Mouse (Mus musculus) lung, embryonic 14.5 days (tissue): ENCODE data around the gene Hfe2. TPM values are rescaled to one million over a fixed set of nuclear protein-coding genes. Genes with fewer than 3 reads are reported as not detected.

Source experiments
- ATAC-seq: fragments of 200-750 bp; cut with Nextera tagmentation; 2 replicates; pipeline ENCODE4 v1.8.0; 2017; ENCODE audit warnings: mild to moderate bottlenecking, moderate TSS enrichment, moderate library complexity; ENCODE audit not compliant: insufficient read depth
- DNase-seq: peaks from one replicate; pipeline ENCODE4 v3.0.0-alpha.2; 2015
- H3K27ac ChIP-seq: fragments of 300-500 bp; sonication (generic); 2 replicates; pipeline ENCODE4 v1.5.1; 2014; ENCODE audit warnings: low read depth, mild to moderate bottlenecking, moderate library complexity
- H3K27me3 ChIP-seq: fragments of 300-500 bp; sonication (generic); 2 replicates; pipeline ENCODE4 v1.6.1; 2014; ENCODE audit warnings: low read length, control low read depth; ENCODE audit not compliant: insufficient read depth
- H3K36me3 ChIP-seq: fragments of 300-500 bp; sonication (generic); 2 replicates; pipeline ENCODE4 v1.6.1; 2014; ENCODE audit warnings: control low read depth; ENCODE audit not compliant: insufficient read depth
- H3K4me1 ChIP-seq: fragments of 300-500 bp; sonication (generic); 2 replicates; pipeline ENCODE4 v1.6.1; 2014; ENCODE audit warnings: antibody characterized with exemption, control low read depth; ENCODE audit not compliant: insufficient read depth
- H3K4me2 ChIP-seq: fragments of 300-500 bp; sonication (generic); 2 replicates; pipeline ENCODE4 v1.6.1; 2014; ENCODE audit warnings: mild to moderate bottlenecking
- H3K4me3 ChIP-seq: fragments of 300-500 bp; sonication (generic); 2 replicates; pipeline ENCODE4 v1.5.1; 2014; ENCODE audit warnings: low read depth, low read length
- H3K9ac ChIP-seq: fragments of 300-500 bp; sonication (generic); 2 replicates; pipeline ENCODE4 v1.6.1; 2014
- H3K9me3 ChIP-seq: fragments of 300-500 bp; sonication (generic); 2 replicates; pipeline ENCODE4 v1.6.1; 2016; ENCODE audit warnings: low read depth, low read length, control low read depth
- CTCF ChIP-seq: IDR thresholded peaks from 2 replicates; pipeline ENCODE4 v1.5.1; 2016; ENCODE audit warnings: antibody characterized with exemption, low read depth
- WGBS: fragments of 180-500 bp; shearing (Covaris S2); extraction: QIAGEN DNeasy Blood & Tissue Kit; methylation state at CpG from one replicate; pipeline ENCODE4 v1.1.7; 2014; 5-methylcytosine and 5-hydroxymethylcytosine counted together
- polyA plus RNA-seq: library from polyadenylated mRNA; unstranded; fragments of >200 nt; fragmentation: Nextera tagmentation; extraction: Ambion mirVana; gene quantifications from 2 replicates; pipeline ENCODE4 v1.2.1, GENCODE M21; 2014

The Hfe2 gene
- polyA plus RNA-seq, 1 experiment from 2014 or later: 0.20 TPM

- WGBS: 25% methylated on average over 7 of the region's 7 CpGs
- no peak for TF ChIP-seq CTCF
- Histone ChIP-seq H3K9me3 (no peaks in the 10 kb centered on the region), H3K4me2 (peak overlapping the region; percentile 29; the same call in 1 of the 2 replicates), H3K27me3 (no peaks in the 10 kb centered on the region), H3K9ac (no peak overlapping the region), H3K36me3 (peaks cover 20% of the 10 kb centered on the region), H3K4me3 (no peak overlapping the region), H3K27ac (peak overlapping the region; percentile 81), H3K4me1 (peaks cover 13% of the 10 kb centered on the region)
- DNase-seq (peak; percentile 60), ATAC-seq (peak; percentile 23; the same call in 1 of the 2 replicates)
These were observed 39.7 kb downstream of the Hfe2 start for GRCm38 (mm10) chr3:96564633-96565032.

GRCm38 (mm10) chr3:96565105-96565504 is 40.1 kb downstream of the Hfe2 start:
- 78% methylated on average over 2 of the region's 3 CpGs for WGBS
- H3K4me3 ChIP-seq: no peak overlapping the region
- ATAC-seq (no peak), DNase-seq (no peak)
- no peaks in the 10 kb centered on the region for H3K9me3 ChIP-seq
- H3K4me1 ChIP-seq: peaks cover 9% of the 10 kb centered on the region
- no peaks in the 10 kb centered on the region for H3K27me3 ChIP-seq
- no peak for TF ChIP-seq CTCF
- peak overlapping the region; percentile 81 for H3K27ac ChIP-seq
- no peak overlapping the region for H3K9ac ChIP-seq
- H3K4me2 ChIP-seq: no peak overlapping the region
- H3K36me3 ChIP-seq: peaks cover 15% of the 10 kb centered on the region

- H3K4me1 ChIP-seq: peaks cover 8% of the 10 kb centered on the region; the same call in 1 of the 2 replicates
- no peak for ATAC-seq
These were observed 41.9 kb downstream of the Hfe2 start for GRCm38 (mm10) chr3:96566661-96567450.

GRCm38 (mm10) chr3:96568605-96569004 is 43.6 kb downstream of the Hfe2 start:
- peak overlapping the region; percentile 50; the same call in 1 of the 2 replicates for H3K27ac ChIP-seq
- WGBS: 75% methylated on average over 8 of the region's 8 CpGs
- no peaks in the 10 kb centered on the region for H3K36me3 ChIP-seq
- no peaks in the 10 kb centered on the region for H3K27me3 ChIP-seq
- no peak for ATAC-seq
- H3K9me3 ChIP-seq: no peaks in the 10 kb centered on the region
- no peak overlapping the region for H3K9ac ChIP-seq
- H3K4me3 ChIP-seq: no peak overlapping the region
- H3K4me1 ChIP-seq: peaks cover 4% of the 10 kb centered on the region; the same call in 1 of the 2 replicates
- TF ChIP-seq CTCF: no peak
- no peak for DNase-seq
- no peak overlapping the region for H3K4me2 ChIP-seq

More at GRCm38 (mm10) chr3:96566661-96567450, 41.9 kb downstream of the Hfe2 start:
- 70% methylated on average over 8 of the region's 8 CpGs for WGBS
- Histone ChIP-seq H3K27ac (no peak overlapping the region), H3K4me3 (no peak overlapping the region), H3K4me2 (no peak overlapping the region), H3K9ac (no peak overlapping the region), H3K27me3 (no peaks in the 10 kb centered on the region), H3K9me3 (no peaks in the 10 kb centered on the region), H3K36me3 (no peaks in the 10 kb centered on the region)
- no peak for DNase-seq
- no peak for TF ChIP-seq CTCF

GRCm38 (mm10) chr3:96569506-96569905 is 44.5 kb downstream of the Hfe2 start:
- Histone ChIP-seq H3K27ac (no peak overlapping the region), H3K4me1 (peaks cover 3% of the 10 kb centered on the region; the same call in 1 of the 2 replicates), H3K4me2 (no peak overlapping the region), H3K9me3 (no peaks in the 10 kb centered on the region), H3K4me3 (no peak overlapping the region), H3K36me3 (no peaks in the 10 kb centered on the region), H3K9ac (no peak overlapping the region), H3K27me3 (no peaks in the 10 kb centered on the region)
- DNase-seq: no peak
- no peak for TF ChIP-seq CTCF
- no peak for ATAC-seq
- 92% methylated on average over 13 of the region's 13 CpGs for WGBS

GRCm38 (mm10) chr3:96569966-96570605 is 45.1 kb downstream of the Hfe2 start:
- 79% methylated on average over 11 of the region's 11 CpGs for WGBS
- Histone ChIP-seq H3K36me3 (no peaks in the 10 kb centered on the region), H3K9me3 (no peaks in the 10 kb centered on the region), H3K27me3 (no peaks in the 10 kb centered on the region), H3K4me3 (no peak overlapping the region), H3K9ac (no peak overlapping the region), H3K4me1 (peaks cover 1% of the 10 kb centered on the region; the same call in 1 of the 2 replicates), H3K27ac (no peak overlapping the region), H3K4me2 (no peak overlapping the region)
- DNase-seq: no peak
- no peak for TF ChIP-seq CTCF
- ATAC-seq: no peak

GRCm38 (mm10) chr3:96570643-96571042 is 45.7 kb downstream of the Hfe2 start:
- no peaks in the 10 kb centered on the region for H3K27me3 ChIP-seq
- DNase-seq (no peak), ATAC-seq (no peak)
- H3K27ac ChIP-seq: peak overlapping the region; percentile 50; the same call in 1 of the 2 replicates
- H3K4me1 ChIP-seq: no peaks in the 10 kb centered on the region
- WGBS: 64% methylated on average over 7 of the region's 7 CpGs
- H3K4me2 ChIP-seq: no peak overlapping the region
- no peak for TF ChIP-seq CTCF
- H3K4me3 ChIP-seq: no peak overlapping the region
- H3K9ac ChIP-seq: no peak overlapping the region
- H3K9me3 ChIP-seq: no peaks in the 10 kb centered on the region
- no peaks in the 10 kb centered on the region for H3K36me3 ChIP-seq
